Mouse (Mus musculus) urinary bladder, adult 18-20 months (tissue): ENCODE measurements at regions not wholly inside any gene's neighbourhood (a gene's known extent, or its start where the extent isn't known, plus 50 kb on each side); places are given as distances from the start of the nearest gene placed in this dataset.

Experiments
- DNase-seq, 2 experiments: peaks; one replicate each; pipeline ENCODE4 v3.0.0; 2022; ENCODE audit warnings: low spot score in 2 of 2, mixed read lengths in 2 of 2

GRCm38 (mm10) chr12:32489415-32490139, 111.1 kb downstream of the Ccdc71l start:
- no peak for DNase-seq

DNA sequence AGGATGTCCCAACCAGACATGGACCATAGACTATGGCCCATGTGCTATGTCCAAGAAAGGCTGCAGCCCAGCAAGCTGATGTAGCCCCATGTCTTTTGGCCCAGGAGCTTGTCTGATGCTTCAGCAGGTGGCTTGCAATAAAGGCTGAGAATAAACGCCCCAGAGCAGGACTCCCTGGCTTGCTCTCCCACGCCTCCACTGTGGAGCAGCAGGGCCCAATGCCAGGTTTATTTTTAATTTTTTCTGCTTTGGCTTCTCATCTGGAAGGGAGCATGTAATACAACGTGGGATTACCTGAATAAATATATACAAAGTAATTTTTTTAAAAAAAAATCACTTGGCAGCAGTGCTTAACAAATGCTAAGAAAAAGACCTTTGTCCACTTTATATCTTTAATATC, 125.7 kb downstream of the Ccdc71l start:
- no peak for DNase-seq

DNA sequence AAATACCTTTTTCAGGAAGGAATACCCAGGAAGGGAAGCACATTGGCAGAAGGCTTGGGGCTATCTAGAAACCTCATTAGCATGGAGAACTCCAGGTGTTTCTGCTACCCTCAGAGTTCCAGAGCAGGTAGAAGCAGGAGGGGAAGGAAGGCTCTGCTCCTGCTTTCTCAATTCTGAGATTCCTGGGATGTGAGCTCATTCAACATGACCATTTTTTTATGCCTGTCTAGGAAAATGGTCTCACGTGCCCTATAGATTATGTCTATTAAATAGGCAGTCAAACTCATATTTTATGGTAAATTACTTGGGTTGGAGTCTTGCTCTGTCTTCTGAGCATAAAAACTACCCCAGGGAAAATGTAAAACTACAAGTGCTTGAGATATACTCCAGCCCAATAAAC, 130.2 kb downstream of the Ccdc71l start:
- DNase-seq = no peak

DNA sequence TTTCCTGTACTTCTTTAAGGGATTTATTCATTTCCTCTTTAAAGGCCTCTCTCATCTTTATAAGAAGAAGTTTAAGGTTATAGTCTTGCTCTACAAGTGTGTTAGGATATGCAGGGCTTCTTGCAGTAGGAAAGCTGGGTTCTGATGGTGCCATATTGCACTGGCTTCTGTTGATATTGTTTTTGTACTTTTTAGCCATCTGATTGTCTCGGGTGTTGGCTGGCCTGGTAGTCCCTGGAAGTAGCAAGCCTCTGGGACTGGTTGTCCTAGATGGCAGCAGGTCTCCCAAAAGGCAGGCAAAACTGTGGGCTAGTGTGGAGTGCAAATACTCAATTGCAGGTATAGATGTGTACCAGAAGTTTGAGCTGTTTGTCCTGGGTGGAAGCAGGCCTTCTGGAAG, 147.1 kb downstream of the Ccdc71l start:
- DNase-seq = no peak

DNA sequence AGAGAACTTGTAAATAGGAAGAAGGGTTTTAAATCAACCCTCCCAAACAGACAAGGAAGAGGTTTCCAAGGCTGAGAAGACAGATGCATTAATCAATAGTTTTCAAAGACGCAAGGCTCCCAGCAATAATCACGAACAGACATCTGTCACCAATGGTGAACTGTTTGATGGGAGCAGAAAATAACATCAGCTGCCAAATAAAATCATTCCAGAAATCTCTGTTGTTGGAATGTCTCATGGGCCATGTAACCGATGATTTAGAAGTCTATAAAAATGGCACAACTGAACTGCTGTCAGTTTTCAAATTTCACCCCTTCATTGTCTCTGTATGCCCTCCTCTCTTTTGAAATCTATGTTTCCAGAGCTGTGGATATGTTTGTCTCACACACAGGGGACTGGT, 152.7 kb downstream of the Ccdc71l start:
- no peak for DNase-seq

DNA sequence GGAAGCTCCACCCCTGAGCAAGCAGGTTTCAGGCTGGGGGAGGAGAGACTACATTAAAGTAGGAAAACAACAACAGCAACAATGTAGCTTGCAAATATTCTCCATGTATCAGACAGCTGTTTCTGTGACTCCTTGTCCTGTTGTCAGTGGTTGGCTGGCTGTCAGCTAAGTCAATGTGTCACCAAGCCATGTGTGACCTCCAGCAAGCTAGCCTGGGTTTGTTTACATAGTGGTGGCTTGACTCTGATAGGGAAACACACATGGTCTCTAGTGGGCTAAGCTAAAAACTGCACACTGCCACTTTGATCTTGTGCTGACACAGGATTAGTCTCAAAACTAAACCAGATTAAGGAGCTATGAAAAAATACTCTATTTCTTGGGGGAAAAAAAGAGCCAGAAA, 155.1 kb downstream of the Ccdc71l start:
- peak in 1 of 2 experiments; percentile 5 for DNase-seq

DNA sequence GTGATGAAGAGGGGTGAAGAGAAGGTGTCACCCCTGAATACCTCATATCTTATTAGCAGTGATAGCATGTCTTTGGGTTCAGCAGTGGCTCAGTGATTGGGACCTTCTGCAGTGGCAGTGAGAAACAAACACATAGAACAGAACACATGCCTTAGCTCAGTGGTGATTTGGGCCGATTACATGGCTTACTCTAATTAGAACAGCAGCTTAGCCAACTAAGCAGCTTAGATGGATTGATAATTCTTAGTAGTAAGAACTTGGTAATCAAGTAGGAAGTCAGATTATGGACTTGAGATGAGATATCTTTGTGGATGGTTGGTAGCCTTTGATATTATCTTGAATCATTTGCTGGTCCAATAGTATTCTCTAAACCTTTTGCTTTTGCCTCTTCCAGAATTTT, 167.0 kb downstream of the Ccdc71l start:
- no peak for DNase-seq

- no peak for DNase-seq
Observed at GRCm38 (mm10) chr12:32546356-32546755, 167.9 kb downstream of the Ccdc71l start.

GRCm38 (mm10) chr12:32553793-32554192, 175.3 kb downstream of the Ccdc71l start:
- DNase-seq = no peak

DNA sequence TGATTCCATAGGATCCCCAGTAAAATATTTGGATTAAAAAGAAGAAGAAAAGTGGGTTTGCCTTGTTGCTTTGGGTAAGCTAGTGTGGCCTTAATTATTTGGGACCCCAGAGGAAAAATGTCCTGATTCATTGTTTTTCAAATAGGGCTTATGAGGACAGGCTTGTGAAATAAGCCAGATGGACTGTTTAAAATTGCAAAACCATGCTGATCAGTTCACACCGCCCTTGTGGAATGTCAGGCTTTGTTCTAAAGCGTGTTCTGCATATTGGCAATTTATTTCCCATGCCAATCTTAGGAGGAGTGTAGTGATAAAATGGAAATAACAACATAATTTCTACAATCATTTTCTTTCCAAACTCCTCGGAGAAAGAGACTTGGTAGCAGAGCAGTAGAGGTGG, 189.3 kb downstream of the Ccdc71l start:
- no peak for DNase-seq

DNA sequence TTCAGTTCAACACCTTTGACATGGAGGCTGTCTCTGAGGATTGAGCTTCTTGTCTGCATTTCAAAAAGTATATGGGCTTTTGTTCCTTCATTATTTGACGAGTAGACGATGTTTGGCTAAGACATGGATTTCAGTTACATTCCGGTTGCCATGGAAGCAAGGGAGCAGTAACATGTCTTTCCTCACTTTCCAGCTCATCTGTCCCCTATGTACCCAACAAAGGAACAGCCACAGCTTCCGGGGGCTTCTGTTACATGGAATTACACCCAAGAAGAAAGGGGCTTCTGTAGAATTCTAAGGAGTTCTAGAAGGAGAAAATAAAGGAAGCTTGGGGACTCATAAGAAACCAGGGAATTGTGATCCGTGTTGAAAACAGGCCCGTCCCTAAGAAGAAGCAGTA, 202.8 kb downstream of the Ccdc71l start:
- DNase-seq = no peak

GRCm38 (mm10) chr12:32602131-32602815, 217.1 kb upstream of the Nampt start:
- no peak for DNase-seq

DNA sequence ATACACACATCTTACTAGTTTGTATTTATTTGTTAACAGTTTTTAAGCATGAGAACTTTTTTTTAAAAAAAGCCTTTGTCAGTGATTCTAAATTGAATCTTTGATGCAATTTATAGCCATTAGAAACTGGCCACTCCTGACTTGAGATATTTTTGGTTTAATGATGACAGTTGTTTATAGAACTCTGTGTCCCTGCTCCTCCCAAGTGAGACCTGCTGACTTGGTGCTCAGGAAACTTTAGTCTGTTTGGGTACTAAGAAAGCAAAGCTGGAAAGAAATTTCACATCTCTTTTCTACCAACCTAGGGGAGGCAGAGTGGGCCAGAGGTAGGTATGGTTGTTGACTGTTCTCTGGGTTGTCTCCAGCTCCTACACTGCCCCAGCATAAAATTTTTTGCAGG, 214.0 kb upstream of the Nampt start:
- DNase-seq = no peak

- no peak for DNase-seq
Observed at GRCm38 (mm10) chr12:32615000-32615399, 204.3 kb upstream of the Nampt start.

GRCm38 (mm10) chr12:32616086-32616485, 203.3 kb upstream of the Nampt start:
- peak in 1 of 2 experiments; percentile 18 for DNase-seq

DNA sequence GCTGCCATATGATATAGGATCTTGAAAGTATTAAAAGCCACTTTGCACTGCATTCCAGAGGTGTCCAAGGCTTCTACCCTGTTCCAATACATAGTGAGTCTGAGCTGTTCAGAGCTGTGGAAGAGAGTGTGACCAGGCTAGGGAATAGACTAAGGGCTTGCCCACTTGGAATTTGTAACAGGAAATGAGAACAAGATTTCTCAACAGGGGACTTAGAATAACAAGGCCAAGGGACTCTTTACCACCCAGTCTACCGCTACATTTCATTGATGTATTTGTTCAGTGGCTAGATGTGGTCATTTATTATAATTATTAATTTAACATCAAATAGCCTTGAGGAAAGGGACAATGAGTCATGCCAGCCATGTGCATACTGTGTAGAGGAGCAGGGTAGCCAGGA, 202.3 kb upstream of the Nampt start:
- DNase-seq = no peak

DNA sequence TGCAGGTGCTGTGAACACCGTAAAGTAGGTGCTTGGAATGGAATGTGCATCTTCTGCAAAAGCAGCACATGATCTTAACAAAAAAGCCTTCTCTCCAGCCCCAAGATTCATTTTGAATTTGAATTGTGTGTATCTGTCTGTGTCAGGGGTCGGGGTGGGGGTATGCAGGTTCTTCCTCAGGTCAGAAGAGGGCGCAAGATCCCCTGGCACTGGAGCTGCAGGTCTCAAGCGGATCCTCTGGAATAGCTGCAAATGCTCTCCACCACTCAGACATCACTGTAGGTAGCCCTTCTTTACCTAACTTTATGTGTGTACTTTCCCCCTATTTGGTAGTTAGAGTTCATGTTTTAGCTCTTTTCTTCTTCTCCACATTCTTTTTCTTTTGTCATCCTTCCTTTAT, 199.5 kb upstream of the Nampt start:
- DNase-seq = no peak

DNA sequence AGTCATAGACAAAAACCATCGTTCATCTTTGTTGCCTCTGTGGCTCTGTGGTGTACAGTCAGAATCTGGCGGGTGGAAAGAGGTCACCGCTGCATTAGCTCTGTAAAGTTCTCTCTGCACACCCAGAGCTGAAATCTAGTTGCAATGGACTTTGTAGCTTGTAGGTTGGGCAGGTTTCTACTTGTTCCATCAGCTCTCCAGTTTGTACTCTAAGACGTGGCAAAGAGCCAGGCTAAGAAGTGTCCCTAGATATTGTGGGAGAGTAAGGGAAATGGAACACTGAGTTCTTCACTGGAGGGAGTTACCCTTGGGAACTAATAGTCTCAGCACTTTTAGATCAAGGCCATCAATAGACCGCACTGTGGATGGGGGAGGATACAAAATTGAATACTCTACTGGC, 197.6 kb upstream of the Nampt start:
- DNase-seq = peak in 1 of 2 experiments; percentile 19

GRCm38 (mm10) chr12:32628552-32628951, 190.8 kb upstream of the Nampt start:
- DNase-seq = no peak

GRCm38 (mm10) chr12:32632935-32633334, 186.4 kb upstream of the Nampt start:
- DNase-seq = no peak

GRCm38 (mm10) chr12:32635055-32635454, 184.3 kb upstream of the Nampt start:
- no peak for DNase-seq

DNA sequence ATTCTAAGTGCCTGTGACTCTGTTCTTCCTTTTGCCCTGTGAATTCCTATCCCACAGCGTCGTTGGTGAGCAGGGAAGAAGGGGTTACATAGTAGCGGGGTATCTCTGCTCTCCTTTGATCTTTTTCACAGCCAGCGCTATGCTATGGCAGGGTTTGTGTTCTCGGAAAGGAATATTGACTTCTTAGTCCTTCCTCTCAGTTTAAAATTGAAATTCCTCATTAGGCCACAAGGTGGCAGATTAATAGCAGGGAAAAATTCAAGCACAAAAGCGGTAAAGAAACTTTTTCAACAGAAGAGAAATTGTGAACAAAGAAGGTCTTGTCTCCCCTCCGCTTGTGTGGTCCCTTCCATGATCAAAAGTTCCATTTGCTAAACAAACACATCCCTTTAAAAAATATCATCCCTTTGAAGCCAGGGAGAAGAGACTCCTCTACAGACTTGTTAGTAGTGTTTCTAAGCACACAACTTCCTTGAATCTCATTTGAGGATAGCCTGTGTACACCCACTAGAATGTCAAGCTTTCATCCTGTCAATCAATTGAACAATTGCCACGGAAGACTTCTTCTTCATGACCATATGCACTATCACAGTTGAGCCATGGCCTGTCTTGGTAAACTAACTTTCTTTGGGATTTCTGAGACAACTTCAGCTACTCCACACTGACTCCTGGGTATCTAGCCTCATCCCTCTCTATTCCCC, 181.8 kb upstream of the Nampt start:
- no peak for DNase-seq

DNA sequence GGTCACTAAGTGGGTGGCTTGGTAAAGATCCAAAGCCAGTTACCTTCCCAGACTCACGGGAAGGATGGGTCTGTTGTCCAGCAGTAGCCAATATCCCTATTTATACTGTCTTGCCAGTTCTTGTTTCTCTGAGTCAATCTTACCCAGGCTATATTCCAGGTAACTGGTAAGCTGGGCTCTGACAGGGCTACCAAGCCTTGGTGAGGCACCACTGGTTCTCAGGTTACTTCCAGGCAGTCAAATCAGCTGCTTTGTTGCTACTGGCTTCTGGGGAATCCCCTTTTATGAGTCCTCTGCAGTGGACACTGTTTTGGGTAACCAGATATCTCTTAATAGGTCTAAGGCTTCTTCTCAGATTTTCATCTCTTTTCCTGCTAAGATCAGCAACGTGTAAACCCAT, 178.8 kb upstream of the Nampt start:
- DNase-seq = no peak
